ENCODE assay signal across 13 mouse cellular contexts in the genomic region with DNA sequence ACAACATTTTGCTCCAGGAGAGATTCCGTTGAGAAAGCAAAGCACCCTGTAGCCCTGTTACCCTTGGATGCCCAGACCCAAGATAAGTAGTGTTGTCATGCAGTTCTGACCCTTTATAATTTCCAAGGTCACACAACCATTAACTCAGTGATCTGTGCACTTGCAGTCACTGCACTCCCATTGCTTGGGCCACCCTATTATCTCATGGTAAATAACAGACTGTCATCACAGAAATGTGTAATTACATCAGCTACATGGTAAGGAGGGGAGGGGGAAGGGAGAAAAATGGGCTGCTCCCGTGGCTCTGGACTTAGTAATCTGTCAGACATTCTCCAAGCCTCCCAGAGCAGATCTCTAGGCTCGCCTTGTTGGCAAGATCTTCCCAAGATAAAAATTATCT.
A peak's percentile ranks its signal among the peaks of the same experiment; 100 is the strongest.
DNase-seq lines count a peak whose midpoint lies in the region; ATAC-seq and TF ChIP-seq lines count a peak whose summit lies in the region.
"Had no signal": no experiment of that assay in that cellular context is flagged by ENCODE, and none has a peak within 500 bp of the region (broad histone marks: within the 10 kb centered on the region; RNA-seq: fewer than 3 reads in every experiment).

No protein-coding gene starts in this region.

- no peak for DNase-seq in gastrocnemius, adult 2 months
- DNase-seq in gastrocnemius, adult 18-20 months (ENCODE audit: low spot score): no peak
- no peak for DNase-seq in intestine, embryonic 14.5 days (ENCODE audit: low spot score)
- DNase-seq in Muller cell, postnatal 12 days (ENCODE audit: inconsistent ontology term): peak; percentile 36
- no peak for DNase-seq in thymus, postnatal 14 days
- no peak for DNase-seq in thymus, adult 2 months
- DNase-seq: adrenal gland, adult 8-10 months; gastrocnemius, postnatal 36 days; kidney, adult 18-20 months; liver, embryonic 13.5 days; thymus, postnatal 25 days had no signal

- H3K9me3 ChIP-seq in intestine, embryonic 14.5 days (ENCODE audit: control insufficient read depth, low read length): no peaks in the 10 kb centered on the region
- H3K9me3 ChIP-seq in intestine, postnatal 0 days (ENCODE audit: control insufficient read depth): no peaks in the 10 kb centered on the region
- H3K9me3 ChIP-seq in intestine, embryonic 15.5 days: no peaks in the 10 kb centered on the region
- H3K9me3 ChIP-seq: liver, embryonic 13.5 days had no signal

- no peak for TF ChIP-seq CTCF in gastrocnemius, adult 2 months (IDR thresholded peaks at IDR 0.05)
- TF ChIP-seq CTCF in intestine, postnatal 0 days (IDR thresholded peaks at IDR 0.05; ENCODE audit: low read depth): no peak
- no peak for TF ChIP-seq CTCF in thymus, adult 2 months (IDR thresholded peaks at IDR 0.05; ENCODE audit: borderline replicate concordance, control insufficient read depth, extremely low read depth, insufficient read depth, low read length, poor library complexity)

- 0 out of 2 replicates have a peak, but pooled peaks have one; percentile 36 for ATAC-seq in intestine, embryonic 14.5 days (replicated peaks; ENCODE audit: low FRiP score, low TSS enrichment, low read depth)
- ATAC-seq in intestine, postnatal 0 days: no peak
- ATAC-seq in intestine, embryonic 15.5 days: 0 out of 2 replicates have a peak, but pooled peaks have one; percentile 41

- H3K4me3 ChIP-seq in gastrocnemius, adult 2 months: no peak overlapping the region
- no peak overlapping the region for H3K4me3 ChIP-seq in intestine, embryonic 14.5 days (ENCODE audit: low read depth, low read length)
- no peak overlapping the region for H3K4me3 ChIP-seq in intestine, postnatal 0 days (ENCODE audit: low read depth, low read length)
- H3K4me3 ChIP-seq in intestine, embryonic 15.5 days (replicated peaks): no peak overlapping the region
- H3K4me3 ChIP-seq in thymus, adult 2 months (ENCODE audit: control insufficient read depth, insufficient read depth, low read length): no peak overlapping the region
- H3K4me3 ChIP-seq: liver, embryonic 13.5 days had no signal

- H3K9ac ChIP-seq in intestine, embryonic 14.5 days (ENCODE audit: low read length): no peak overlapping the region
- no peak overlapping the region for H3K9ac ChIP-seq in intestine, postnatal 0 days (ENCODE audit: low read depth, low read length)
- no peak overlapping the region for H3K9ac ChIP-seq in intestine, embryonic 15.5 days
- H3K9ac ChIP-seq: liver, embryonic 13.5 days had no signal

- intact Hi-C loops in gastrocnemius, adult 2 months (cut with DNase I): no loop called here

- H3K4me1 ChIP-seq in intestine, embryonic 14.5 days (replicated peaks; ENCODE audit: control insufficient read depth, insufficient read depth, low read length): 0 out of 2 replicates have a peak, but pooled peaks cover 2% of the 10 kb centered on the region
- no peaks in the 10 kb centered on the region for H3K4me1 ChIP-seq in intestine, postnatal 0 days (replicated peaks; ENCODE audit: control insufficient read depth, insufficient read depth, low read length)
- H3K4me1 ChIP-seq in intestine, embryonic 15.5 days (replicated peaks): no peaks in the 10 kb centered on the region
- no peaks in the 10 kb centered on the region for H3K4me1 ChIP-seq in thymus, adult 2 months (replicated peaks; ENCODE audit: control insufficient read depth, insufficient read depth, low read length)
- H3K4me1 ChIP-seq: liver, embryonic 13.5 days had no signal

- peak overlapping the region; percentile 10; the same call in 1 of the 2 replicates for H3K27ac ChIP-seq in gastrocnemius, adult 2 months
- H3K27ac ChIP-seq in intestine, embryonic 14.5 days (ENCODE audit: low read depth): no peak overlapping the region
- H3K27ac ChIP-seq in intestine, postnatal 0 days (ENCODE audit: low read depth, low read length): no peak overlapping the region
- H3K27ac ChIP-seq in intestine, embryonic 15.5 days: no peak overlapping the region
- H3K27ac ChIP-seq in thymus, adult 2 months (ENCODE audit: control insufficient read depth, insufficient read depth, low read length): no peak overlapping the region
- H3K27ac ChIP-seq: liver, embryonic 13.5 days had no signal

- WGBS in intestine, embryonic 14.5 days: 25% methylated on average over 3 of the region's 3 CpGs
- 24% methylated on average over 3 of the region's 3 CpGs for whole genome bisulfite sequencing in intestine, postnatal 0 days
- WGBS in intestine, embryonic 15.5 days: 24% methylated on average over 3 of the region's 3 CpGs
- WGBS in thymus, adult 2 months: 81% methylated on average over 3 of the region's 3 CpGs

- no peaks in the 10 kb centered on the region for H3K36me3 ChIP-seq in intestine, embryonic 14.5 days (ENCODE audit: control insufficient read depth, insufficient read depth, low read length)
- no peaks in the 10 kb centered on the region for H3K36me3 ChIP-seq in intestine, postnatal 0 days (ENCODE audit: control insufficient read depth, insufficient read depth)
- H3K36me3 ChIP-seq in intestine, embryonic 15.5 days: no peaks in the 10 kb centered on the region
- no peaks in the 10 kb centered on the region for H3K36me3 ChIP-seq in thymus, adult 2 months (ENCODE audit: control insufficient read depth, insufficient read depth, low read length)
- H3K36me3 ChIP-seq: liver, embryonic 13.5 days had no signal

- no peak overlapping the region for H3K4me2 ChIP-seq in intestine, embryonic 14.5 days (ENCODE audit: low read length)
- H3K4me2 ChIP-seq in intestine, postnatal 0 days (replicated peaks; ENCODE audit: low read depth): no peak overlapping the region
- H3K4me2 ChIP-seq in intestine, embryonic 15.5 days (replicated peaks): no peak overlapping the region
- H3K4me2 ChIP-seq: liver, embryonic 13.5 days had no signal

- TF ChIP-seq POLR2A in thymus, adult 2 months (IDR thresholded peaks at IDR 0.05; ENCODE audit: control insufficient read depth, extremely low read depth, insufficient read depth, low read length, poor library complexity): no peak

- H3K27me3 ChIP-seq in intestine, embryonic 14.5 days (replicated peaks; ENCODE audit: control insufficient read depth, insufficient read depth, low read length): no peaks in the 10 kb centered on the region
- H3K27me3 ChIP-seq in intestine, postnatal 0 days (replicated peaks; ENCODE audit: control insufficient read depth, insufficient read depth, low read length): no peaks in the 10 kb centered on the region
- no peaks in the 10 kb centered on the region for H3K27me3 ChIP-seq in intestine, embryonic 15.5 days (replicated peaks)
- H3K27me3 ChIP-seq in thymus, adult 2 months (ENCODE audit: control insufficient read depth, insufficient read depth, low read length): no peaks in the 10 kb centered on the region
- H3K27me3 ChIP-seq: liver, embryonic 13.5 days had no signal
